Mouse (Mus musculus): ENCODE data around the gene Rps28.

DNA sequence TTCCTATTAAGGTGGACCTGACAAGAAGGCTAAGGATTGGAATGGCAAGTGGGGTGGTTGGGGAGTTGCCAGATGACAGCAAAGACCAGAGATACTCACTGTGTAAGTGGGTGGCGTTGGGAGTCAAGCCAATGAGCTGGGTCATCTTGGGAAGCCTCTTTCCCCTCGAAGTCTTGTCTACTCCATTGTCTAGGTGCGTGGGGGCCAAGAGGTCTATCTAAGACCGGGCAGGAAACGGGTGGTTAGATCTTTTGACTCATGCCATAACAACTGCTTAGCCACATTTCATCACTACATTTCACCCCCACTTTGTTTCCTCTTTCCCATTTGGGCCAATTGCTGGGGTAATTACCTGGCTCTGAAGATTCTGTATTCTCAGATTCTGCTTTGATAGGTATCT, 43.9 kb downstream of the Rps28 start:
- TF ChIP-seq CTCF (IDR thresholded peaks at IDR 0.05; ENCODE audit: borderline replicate concordance, insufficient read depth, low read length) (no peak), POLR2A (IDR thresholded peaks at IDR 0.05; ENCODE audit: low read depth, low read length) (no peak)
